ENCODE assay signal across 17 mouse cellular contexts in the genomic region with DNA sequence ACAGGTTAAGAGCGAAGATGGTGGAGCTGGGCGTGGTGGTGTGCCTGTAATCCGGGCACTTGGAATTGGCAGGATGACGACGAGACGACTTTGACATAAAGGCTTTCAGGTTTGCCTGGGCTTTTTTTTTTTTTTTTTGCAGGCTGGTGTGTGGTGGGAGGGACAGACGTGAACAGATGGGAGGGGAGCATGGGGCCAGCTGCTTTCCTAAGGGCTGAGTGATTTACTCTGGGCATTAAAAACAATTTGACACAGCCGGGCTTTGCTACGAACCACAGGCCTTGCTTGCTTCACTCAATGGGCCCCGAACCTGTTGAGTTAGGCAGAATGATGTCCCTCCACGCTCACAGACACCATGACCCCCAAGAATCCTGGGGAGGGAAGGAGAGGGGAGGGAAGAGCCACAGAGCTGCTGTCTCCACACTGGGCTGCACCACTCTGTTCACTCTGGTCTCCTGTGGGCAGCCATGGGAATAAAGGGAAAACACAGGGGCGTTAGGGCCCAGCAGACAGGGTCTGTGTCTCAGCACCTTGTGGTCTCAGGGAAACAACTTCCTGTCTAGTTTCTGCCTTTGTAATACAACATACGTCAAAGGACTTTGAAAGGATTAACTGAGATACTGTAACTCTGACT. TPM values are rescaled to one million over a fixed set of nuclear protein-coding genes. Genes with fewer than 3 reads are reported as not detected.
DNase-seq lines count a peak whose midpoint lies in the region; ATAC-seq and TF ChIP-seq lines count a peak whose summit lies in the region.
"Had no signal": no experiment of that assay in that cellular context is flagged by ENCODE, and none has a peak within 500 bp of the region (broad histone marks: within the 10 kb centered on the region; RNA-seq: fewer than 3 reads in every experiment).

No protein-coding gene starts in this region.

- no peak for ATAC-seq in intestine, embryonic 14.5 days (replicated peaks; ENCODE audit: low FRiP score, low TSS enrichment, low read depth)
- no peak for ATAC-seq in intestine, embryonic 15.5 days
- no peak for ATAC-seq in embryonic facial prominence, embryonic 12.5 days (ENCODE audit: insufficient number of reproducible peaks, insufficient read depth, low FRiP score, low TSS enrichment)
- ATAC-seq in hindbrain, embryonic 12.5 days (ENCODE audit: low FRiP score): peak; percentile 38; the same call in 1 of the 2 replicates
- ATAC-seq in midbrain, embryonic 14.5 days (ENCODE audit: low FRiP score, low TSS enrichment): peak; percentile 49; the same call in 1 of the 2 replicates
- ATAC-seq in liver, postnatal 0 days: no peak

- TF ChIP-seq CTCF in liver, postnatal 0 days (IDR thresholded peaks at IDR 0.05; ENCODE audit: low read depth): no peak

- peaks cover 21% of the 10 kb centered on the region; the same call in 1 of the 2 replicates for H3K4me1 ChIP-seq in intestine, embryonic 14.5 days (replicated peaks; ENCODE audit: control insufficient read depth, insufficient read depth, low read length)
- H3K4me1 ChIP-seq in intestine, embryonic 15.5 days (replicated peaks): peaks cover 17% of the 10 kb centered on the region
- peaks cover 30% of the 10 kb centered on the region for H3K4me1 ChIP-seq in embryonic facial prominence, embryonic 12.5 days
- H3K4me1 ChIP-seq in hindbrain, embryonic 12.5 days: peaks cover 49% of the 10 kb centered on the region
- peaks cover 45% of the 10 kb centered on the region for H3K4me1 ChIP-seq in midbrain, embryonic 14.5 days (ENCODE audit: control insufficient read depth, insufficient read depth, low read length)
- H3K4me1 ChIP-seq in liver, postnatal 0 days (ENCODE audit: insufficient read depth): 0 out of 2 replicates have a peak, but pooled peaks cover 5% of the 10 kb centered on the region

- H3K36me3 ChIP-seq in intestine, embryonic 14.5 days (ENCODE audit: control insufficient read depth, insufficient read depth, low read length): no peaks in the 10 kb centered on the region
- no peaks in the 10 kb centered on the region for H3K36me3 ChIP-seq in intestine, embryonic 15.5 days
- no peaks in the 10 kb centered on the region for H3K36me3 ChIP-seq in embryonic facial prominence, embryonic 12.5 days
- H3K36me3 ChIP-seq in hindbrain, embryonic 12.5 days: no peaks in the 10 kb centered on the region
- no peaks in the 10 kb centered on the region for H3K36me3 ChIP-seq in midbrain, embryonic 14.5 days (ENCODE audit: control insufficient read depth, insufficient read depth, low read length)
- H3K36me3 ChIP-seq in liver, postnatal 0 days (replicated peaks; ENCODE audit: insufficient read depth, low read length): no peaks in the 10 kb centered on the region
- H3K36me3 ChIP-seq: embryonic facial prominence, embryonic 15.5 days; heart, embryonic 13.5 days; hindbrain, embryonic 15.5 days had no signal

- peak overlapping the region; percentile 55; the same call in 1 of the 2 replicates for H3K27ac ChIP-seq in intestine, embryonic 14.5 days (ENCODE audit: low read depth)
- no peak overlapping the region for H3K27ac ChIP-seq in intestine, embryonic 15.5 days
- peak overlapping the region; percentile 46; the same call in 1 of the 2 replicates for H3K27ac ChIP-seq in embryonic facial prominence, embryonic 12.5 days
- H3K27ac ChIP-seq in hindbrain, embryonic 12.5 days: 0 out of 2 replicates have a peak overlapping the region, but pooled peaks have one; percentile 30
- H3K27ac ChIP-seq in midbrain, embryonic 14.5 days (replicated peaks; ENCODE audit: low read depth, low read length): peak overlapping the region; percentile 49; the same call in 1 of the 2 replicates
- no peak overlapping the region for H3K27ac ChIP-seq in liver, postnatal 0 days (ENCODE audit: low read depth)
- H3K27ac ChIP-seq: gastrocnemius, adult 2 months; heart, embryonic 13.5 days; hindbrain, embryonic 15.5 days had no signal

- no peak overlapping the region for H3K4me2 ChIP-seq in intestine, embryonic 14.5 days (ENCODE audit: low read length)
- H3K4me2 ChIP-seq in intestine, embryonic 15.5 days (replicated peaks): no peak overlapping the region
- H3K4me2 ChIP-seq in embryonic facial prominence, embryonic 12.5 days (replicated peaks): no peak overlapping the region
- H3K4me2 ChIP-seq in hindbrain, embryonic 12.5 days (replicated peaks): no peak overlapping the region
- H3K4me2 ChIP-seq in midbrain, embryonic 14.5 days (ENCODE audit: low read length): no peak overlapping the region
- H3K4me2 ChIP-seq in liver, postnatal 0 days (ENCODE audit: low read depth, low read length): no peak overlapping the region
- H3K4me2 ChIP-seq: embryonic facial prominence, embryonic 15.5 days; heart, embryonic 13.5 days; hindbrain, embryonic 15.5 days; lung, embryonic 14.5 days had no signal

- DNase-seq in intestine, embryonic 14.5 days (ENCODE audit: low spot score): no peak
- peak; percentile 31 for DNase-seq in midbrain, embryonic 14.5 days
- no peak for DNase-seq in liver, postnatal 0 days
- DNase-seq in layer of hippocampus, adult 8-10 months (ENCODE audit: low spot score in 2 of 2): no peak
- DNase-seq: cerebellum, adult 8-10 months; gastrocnemius, adult 2 months; lung, embryonic 14.5 days had no signal

- H3K9ac ChIP-seq in intestine, embryonic 14.5 days (ENCODE audit: low read length): no peak overlapping the region
- no peak overlapping the region for H3K9ac ChIP-seq in intestine, embryonic 15.5 days
- no peak overlapping the region for H3K9ac ChIP-seq in embryonic facial prominence, embryonic 12.5 days
- H3K9ac ChIP-seq in hindbrain, embryonic 12.5 days: no peak overlapping the region
- no peak overlapping the region for H3K9ac ChIP-seq in midbrain, embryonic 14.5 days (replicated peaks; ENCODE audit: low read length)
- no peak overlapping the region for H3K9ac ChIP-seq in liver, postnatal 0 days (replicated peaks)
- H3K9ac ChIP-seq: embryonic facial prominence, embryonic 15.5 days; heart, embryonic 13.5 days; hindbrain, embryonic 15.5 days; lung, embryonic 14.5 days had no signal

- WGBS in intestine, embryonic 14.5 days: 44% methylated on average over 13 of the region's 13 CpGs
- 58% methylated on average over 13 of the region's 13 CpGs for WGBS in intestine, embryonic 15.5 days
- WGBS in embryonic facial prominence, embryonic 12.5 days: 49% methylated on average over 13 of the region's 13 CpGs
- WGBS in hindbrain, embryonic 12.5 days: 34% methylated on average over 13 of the region's 13 CpGs
- 27% methylated on average over 13 of the region's 13 CpGs for WGBS in midbrain, embryonic 14.5 days
- WGBS in liver, postnatal 0 days (ENCODE audit: insufficient replicate concordance): 69% methylated on average over 13 of the region's 13 CpGs

- no peak for TF ChIP-seq EP300 in liver, postnatal 0 days (IDR thresholded peaks at IDR 0.05; ENCODE audit: low read depth)

- H3K9me3 ChIP-seq in intestine, embryonic 14.5 days (ENCODE audit: control insufficient read depth, low read length): no peaks in the 10 kb centered on the region
- no peaks in the 10 kb centered on the region for H3K9me3 ChIP-seq in intestine, embryonic 15.5 days
- no peaks in the 10 kb centered on the region for H3K9me3 ChIP-seq in embryonic facial prominence, embryonic 12.5 days
- H3K9me3 ChIP-seq in hindbrain, embryonic 12.5 days (replicated peaks): no peaks in the 10 kb centered on the region
- H3K9me3 ChIP-seq in midbrain, embryonic 14.5 days (ENCODE audit: control insufficient read depth, low read length): no peaks in the 10 kb centered on the region
- no peaks in the 10 kb centered on the region for H3K9me3 ChIP-seq in liver, postnatal 0 days (ENCODE audit: low read length)
- H3K9me3 ChIP-seq: embryonic facial prominence, embryonic 15.5 days; heart, embryonic 13.5 days; hindbrain, embryonic 15.5 days; megakaryocyte, embryonic 14.5 days had no signal

- no peaks in the 10 kb centered on the region for H3K27me3 ChIP-seq in intestine, embryonic 14.5 days (replicated peaks; ENCODE audit: control insufficient read depth, insufficient read depth, low read length)
- no peaks in the 10 kb centered on the region for H3K27me3 ChIP-seq in intestine, embryonic 15.5 days (replicated peaks)
- H3K27me3 ChIP-seq in embryonic facial prominence, embryonic 12.5 days: no peaks in the 10 kb centered on the region
- H3K27me3 ChIP-seq in hindbrain, embryonic 12.5 days: no peaks in the 10 kb centered on the region
- no peaks in the 10 kb centered on the region for H3K27me3 ChIP-seq in midbrain, embryonic 14.5 days (ENCODE audit: control insufficient read depth, insufficient read depth, low read length)
- H3K27me3 ChIP-seq in liver, postnatal 0 days (ENCODE audit: insufficient read depth, low read length): no peaks in the 10 kb centered on the region
- H3K27me3 ChIP-seq: embryonic facial prominence, embryonic 15.5 days; hindbrain, embryonic 15.5 days had no signal

- H3K4me3 ChIP-seq in intestine, embryonic 14.5 days (ENCODE audit: low read depth, low read length): no peak overlapping the region
- no peak overlapping the region for H3K4me3 ChIP-seq in intestine, embryonic 15.5 days (replicated peaks)
- H3K4me3 ChIP-seq in embryonic facial prominence, embryonic 12.5 days: no peak overlapping the region
- no peak overlapping the region for H3K4me3 ChIP-seq in hindbrain, embryonic 12.5 days
- H3K4me3 ChIP-seq in midbrain, embryonic 14.5 days (replicated peaks; ENCODE audit: low read depth, low read length): no peak overlapping the region
- H3K4me3 ChIP-seq in liver, postnatal 0 days (ENCODE audit: low read depth, low read length): no peak overlapping the region
- H3K4me3 ChIP-seq: embryonic facial prominence, embryonic 15.5 days; gastrocnemius, adult 2 months; heart, embryonic 13.5 days; hindbrain, embryonic 15.5 days; megakaryocyte, embryonic 14.5 days had no signal

RNA-seq across cellular contexts. Expression of a gene that starts 30.3 kb away (rescaled TPM):
- not detected in 2 replicates for polyA plus RNA-seq in intestine, embryonic 14.5 days (2014; fragmentation: Nextera tagmentation; extraction: Ambion mirVana)
- polyA plus RNA-seq in intestine, embryonic 15.5 days (2015; fragmentation: Nextera tagmentation; extraction: Ambion mirVana): not detected in 2 replicates
- polyA plus RNA-seq in embryonic facial prominence, embryonic 12.5 days (2016; fragmentation: Nextera tagmentation; extraction: Ambion mirVana): 0.08 TPM in 2 replicates
- 0.10 TPM in 1 of 2 replicates, not detected in the other for polyA plus RNA-seq in hindbrain, embryonic 12.5 days (2016; fragmentation: Nextera tagmentation; extraction: Ambion mirVana)
- polyA plus RNA-seq in midbrain, embryonic 14.5 days (2014; fragmentation: Nextera tagmentation; extraction: Ambion mirVana): 0.08 TPM in 1 of 2 replicates, not detected in the other
- not detected in 2 replicates for polyA plus RNA-seq in liver, postnatal 0 days (2015; fragmentation: Nextera tagmentation; extraction: Ambion mirVana)
- not detected for total RNA-seq in layer of hippocampus, adult 8-10 months (2022)
- total RNA-seq: gastrocnemius, adult 2 months; layer of hippocampus, postnatal 10 days; left cerebral cortex, postnatal 36 days had no signal
- polyA plus RNA-seq: embryonic facial prominence, embryonic 15.5 days; heart, embryonic 13.5 days; lung, embryonic 14.5 days; urinary bladder, adult 2 months had no signal

RNA-seq across cellular contexts. Expression of a gene that starts 51.2 kb away (rescaled TPM):
- 346 and 367 TPM in 2 replicates for polyA plus RNA-seq in intestine, embryonic 14.5 days (2014; fragmentation: Nextera tagmentation; extraction: Ambion mirVana)
- 394 and 425 TPM in 2 replicates for polyA plus RNA-seq in intestine, embryonic 15.5 days (2015; fragmentation: Nextera tagmentation; extraction: Ambion mirVana)
- polyA plus RNA-seq in embryonic facial prominence, embryonic 12.5 days (2016; fragmentation: Nextera tagmentation; extraction: Ambion mirVana): 374 and 383 TPM in 2 replicates
- 390 and 391 TPM in 2 replicates for polyA plus RNA-seq in hindbrain, embryonic 12.5 days (2016; fragmentation: Nextera tagmentation; extraction: Ambion mirVana)
- 334 and 361 TPM in 2 replicates for polyA plus RNA-seq in midbrain, embryonic 14.5 days (2014; fragmentation: Nextera tagmentation; extraction: Ambion mirVana)
- polyA plus RNA-seq in liver, postnatal 0 days (2015; fragmentation: Nextera tagmentation; extraction: Ambion mirVana): 282 and 296 TPM in 2 replicates
- 100 to 1,000 TPM; 213 to 240 (median 224) TPM for total RNA-seq in layer of hippocampus, adult 8-10 months (2022)

RNA-seq across cellular contexts. Expression of a gene that starts 51.9 kb away (rescaled TPM):
- polyA plus RNA-seq in intestine, embryonic 14.5 days (2014; fragmentation: Nextera tagmentation; extraction: Ambion mirVana): 18.0 and 18.9 TPM in 2 replicates
- 21.8 and 35.1 TPM in 2 replicates for polyA plus RNA-seq in intestine, embryonic 15.5 days (2015; fragmentation: Nextera tagmentation; extraction: Ambion mirVana)
- polyA plus RNA-seq in embryonic facial prominence, embryonic 12.5 days (2016; fragmentation: Nextera tagmentation; extraction: Ambion mirVana): 23.1 and 24.7 TPM in 2 replicates
- polyA plus RNA-seq in hindbrain, embryonic 12.5 days (2016; fragmentation: Nextera tagmentation; extraction: Ambion mirVana): 20.8 and 35.2 TPM in 2 replicates
- polyA plus RNA-seq in midbrain, embryonic 14.5 days (2014; fragmentation: Nextera tagmentation; extraction: Ambion mirVana): 15.0 and 18.7 TPM in 2 replicates
- 12.7 TPM in 2 replicates for polyA plus RNA-seq in liver, postnatal 0 days (2015; fragmentation: Nextera tagmentation; extraction: Ambion mirVana)
- total RNA-seq in layer of hippocampus, adult 8-10 months (2022): 10 to 100 TPM; 15.9 to 18.9 (median 17.0) TPM

Comparison
In these comparisons a context has a peak if more than half of its experiments do, and no peak if none do; other contexts are left out.
1. H3K27ac ChIP-seq: peak in intestine, embryonic 14.5 days (single experiment), embryonic facial prominence, embryonic 12.5 days (single experiment), hindbrain, embryonic 12.5 days (single experiment) and midbrain, embryonic 14.5 days (single experiment); none in intestine, embryonic 15.5 days (single experiment) and liver, postnatal 0 days (single experiment).
2. ATAC-seq: peak in hindbrain, embryonic 12.5 days (single experiment) and midbrain, embryonic 14.5 days (single experiment); none in intestine, embryonic 14.5 days (single experiment), intestine, embryonic 15.5 days (single experiment), embryonic facial prominence, embryonic 12.5 days (single experiment) and liver, postnatal 0 days (single experiment).